Mouse (Mus musculus) embryonic facial prominence, embryonic 11.5 days (tissue): ENCODE measurements at regions not wholly inside any gene's neighbourhood (a gene's known extent, or its start where the extent isn't known, plus 50 kb on each side); places are given as distances from the start of the nearest gene placed in this dataset.
A peak's percentile ranks its signal among the peaks of the same experiment; 100 is the strongest.

ENCODE experiments used
- ATAC-seq: fragments of 200-750 bp; cut with Nextera tagmentation; replicated peaks from 2 replicates; pipeline ENCODE4 v1.8.0; 2017; ENCODE audit warnings: low read depth; ENCODE audit not compliant: insufficient number of reproducible peaks, low FRiP score, low TSS enrichment
- DNase-seq: peaks from one replicate; pipeline ENCODE4 v3.0.0-alpha.2; 2015; ENCODE audit warnings: low spot score
- H3K27ac ChIP-seq: fragments of 300-500 bp; sonication (generic); replicated peaks from 2 replicates; pipeline ENCODE4 v1.5.1; 2014; ENCODE audit warnings: mild to moderate bottlenecking, low read depth, low read length, control low read depth
- H3K27me3 ChIP-seq: fragments of 300-500 bp; sonication (generic); 2 replicates; pipeline ENCODE4 v1.6.1; 2014; ENCODE audit warnings: mild to moderate bottlenecking, low read length, moderate library complexity, mixed read lengths; ENCODE audit not compliant: control insufficient read depth, insufficient read depth
- H3K36me3 ChIP-seq: fragments of 300-500 bp; sonication (generic); replicated peaks from 2 replicates; pipeline ENCODE4 v1.6.1; 2014; ENCODE audit warnings: low read depth, mild to moderate bottlenecking, low read length, moderate library complexity, mixed read lengths; ENCODE audit not compliant: control insufficient read depth, insufficient read depth
- H3K4me1 ChIP-seq: fragments of 300-500 bp; sonication (generic); 2 replicates; pipeline ENCODE4 v1.6.1; 2014; ENCODE audit warnings: low read length, mixed read lengths; ENCODE audit not compliant: control insufficient read depth, insufficient read depth
- H3K4me2 ChIP-seq: fragments of 300-500 bp; sonication (generic); 2 replicates; pipeline ENCODE4 v1.6.1; 2014; ENCODE audit warnings: low read depth, mild to moderate bottlenecking, control low read depth, low read length, moderate library complexity
- H3K4me3 ChIP-seq: fragments of 300-500 bp; sonication (generic); 2 replicates; pipeline ENCODE4 v1.5.1; 2014; ENCODE audit warnings: low read depth, low read length, control low read depth
- H3K9ac ChIP-seq: fragments of 300-500 bp; sonication (generic); replicated peaks from 2 replicates; pipeline ENCODE4 v1.6.1; 2014; ENCODE audit warnings: mild to moderate bottlenecking, control low read depth, low read length
- H3K9me3 ChIP-seq: fragments of 300-500 bp; sonication (generic); replicated peaks from 2 replicates; pipeline ENCODE4 v1.6.1; 2016; ENCODE audit warnings: mild to moderate bottlenecking, low read length, inconsistent platforms, mixed read lengths; ENCODE audit not compliant: control insufficient read depth
- WGBS: fragments of 180-500 bp; shearing (Covaris S2); extraction: QIAGEN DNeasy Blood & Tissue Kit; methylation state at CpG from one replicate; pipeline ENCODE4 v1.1.7; 2014; 5-methylcytosine and 5-hydroxymethylcytosine counted together

DNA sequence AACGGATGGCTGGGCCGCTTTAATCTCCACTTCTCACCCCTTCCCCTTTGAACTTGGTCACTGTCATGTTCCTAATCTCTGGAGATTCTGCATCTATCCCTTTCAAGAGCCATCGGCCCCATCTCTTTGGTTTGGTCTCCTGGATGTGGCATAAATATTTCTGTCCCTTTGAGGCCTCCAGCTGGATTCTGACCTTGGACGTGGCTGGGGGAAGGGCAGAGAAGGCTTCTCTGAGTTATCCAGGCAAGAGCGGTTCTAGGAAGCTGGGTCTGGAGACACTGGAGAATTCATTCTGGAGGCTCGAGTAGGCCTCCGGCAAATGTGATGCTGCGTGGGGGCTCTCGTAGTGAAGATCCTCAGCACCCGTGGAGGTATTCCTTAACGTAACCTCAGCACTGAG lies 400.6 kb downstream of the Med13l start:
- WGBS = 86% methylated on average over 11 of the region's 11 CpGs
- DNase-seq (no peak), ATAC-seq (no peak)
- no peak overlapping the region for H3K4me3 ChIP-seq
- no peak overlapping the region for H3K27ac ChIP-seq
- no peak overlapping the region for H3K4me2 ChIP-seq
- no peaks in the 10 kb centered on the region for H3K9me3 ChIP-seq
- no peak overlapping the region for H3K9ac ChIP-seq
- H3K36me3 ChIP-seq = no peaks in the 10 kb centered on the region
- no peaks in the 10 kb centered on the region for H3K4me1 ChIP-seq
- no peaks in the 10 kb centered on the region for H3K27me3 ChIP-seq

DNA sequence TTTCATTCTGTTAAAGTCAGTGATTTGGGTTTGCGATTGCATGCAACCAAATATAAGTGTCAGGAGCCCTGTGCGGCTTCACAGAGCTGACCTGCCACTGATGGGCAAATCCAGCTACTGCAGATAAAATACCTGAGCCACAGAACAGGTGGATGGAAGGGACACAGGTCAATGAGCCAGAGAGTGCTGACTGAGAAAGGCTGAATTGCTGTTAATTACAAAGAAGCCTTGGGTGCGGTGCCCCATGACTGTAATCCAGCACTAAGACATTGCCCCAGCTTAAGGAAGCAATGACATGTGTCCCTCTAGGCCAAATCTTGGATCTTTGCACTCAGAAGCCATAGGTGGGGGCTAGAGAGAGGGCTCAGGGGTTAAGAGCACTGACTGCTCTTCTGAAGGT lies 401.7 kb downstream of the Med13l start:
- no peak overlapping the region for H3K9ac ChIP-seq
- 80% methylated on average over 3 of the region's 3 CpGs for WGBS
- H3K27ac ChIP-seq = no peak overlapping the region
- no peaks in the 10 kb centered on the region for H3K27me3 ChIP-seq
- no peaks in the 10 kb centered on the region for H3K36me3 ChIP-seq
- no peak overlapping the region for H3K4me2 ChIP-seq
- no peak overlapping the region for H3K4me3 ChIP-seq
- DNase-seq (no peak), ATAC-seq (no peak)
- H3K9me3 ChIP-seq = no peaks in the 10 kb centered on the region
- H3K4me1 ChIP-seq = no peaks in the 10 kb centered on the region

DNA sequence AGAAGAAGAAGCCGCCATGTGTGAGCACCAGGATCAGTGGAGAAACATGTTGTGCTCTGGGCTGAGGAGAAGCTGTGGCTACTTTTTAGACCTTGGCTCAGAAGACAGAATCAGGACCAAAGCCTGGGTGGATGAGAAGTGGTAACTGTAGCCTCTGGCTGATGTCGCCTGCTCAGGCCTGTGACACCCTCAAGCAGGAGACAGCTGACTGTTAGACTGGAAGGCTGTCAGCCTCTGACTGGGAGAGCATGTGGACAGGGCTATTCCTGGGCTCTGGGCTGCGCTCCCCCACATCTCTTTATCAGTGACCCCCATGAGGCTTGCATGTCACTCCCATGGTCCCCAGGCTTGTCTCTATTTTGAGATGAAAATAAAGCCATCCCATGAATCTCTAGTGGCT lies 402.5 kb downstream of the Med13l start:
- WGBS = 90% methylated on average over 3 of the region's 3 CpGs
- no peak overlapping the region for H3K4me2 ChIP-seq
- no peak overlapping the region for H3K27ac ChIP-seq
- no peak for ATAC-seq
- no peak overlapping the region for H3K4me3 ChIP-seq
- no peaks in the 10 kb centered on the region for H3K4me1 ChIP-seq
- no peaks in the 10 kb centered on the region for H3K36me3 ChIP-seq
- no peak overlapping the region for H3K9ac ChIP-seq
- H3K27me3 ChIP-seq = no peaks in the 10 kb centered on the region
- no peaks in the 10 kb centered on the region for H3K9me3 ChIP-seq
- DNase-seq = no peak

DNA sequence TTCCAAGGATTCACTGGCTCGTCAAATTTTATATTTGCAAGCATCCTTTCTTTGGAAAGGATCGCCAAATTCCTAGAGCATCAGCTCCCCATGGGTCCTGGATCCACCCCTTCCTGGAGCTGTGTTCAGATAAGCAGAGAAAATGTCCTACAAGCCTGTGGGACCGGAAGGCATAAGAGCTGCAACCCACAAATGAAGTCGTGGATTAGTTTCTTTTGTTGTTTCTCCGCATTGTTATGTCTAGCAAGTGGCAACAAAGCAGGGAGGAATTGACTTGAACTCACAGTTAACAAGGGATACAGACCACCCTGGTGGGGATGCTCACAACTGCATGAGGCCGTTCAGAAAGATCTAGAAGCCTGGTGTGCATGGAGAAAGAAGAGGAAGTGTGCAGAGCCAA lies 406.4 kb downstream of the Med13l start:
- Histone ChIP-seq H3K27ac (no peak overlapping the region), H3K36me3 (no peaks in the 10 kb centered on the region), H3K9me3 (no peaks in the 10 kb centered on the region), H3K4me2 (no peak overlapping the region), H3K9ac (no peak overlapping the region), H3K27me3 (no peaks in the 10 kb centered on the region), H3K4me1 (no peaks in the 10 kb centered on the region), H3K4me3 (no peak overlapping the region)
- WGBS = 71% methylated on average over 6 of the region's 6 CpGs
- ATAC-seq (no peak), DNase-seq (no peak)

DNA sequence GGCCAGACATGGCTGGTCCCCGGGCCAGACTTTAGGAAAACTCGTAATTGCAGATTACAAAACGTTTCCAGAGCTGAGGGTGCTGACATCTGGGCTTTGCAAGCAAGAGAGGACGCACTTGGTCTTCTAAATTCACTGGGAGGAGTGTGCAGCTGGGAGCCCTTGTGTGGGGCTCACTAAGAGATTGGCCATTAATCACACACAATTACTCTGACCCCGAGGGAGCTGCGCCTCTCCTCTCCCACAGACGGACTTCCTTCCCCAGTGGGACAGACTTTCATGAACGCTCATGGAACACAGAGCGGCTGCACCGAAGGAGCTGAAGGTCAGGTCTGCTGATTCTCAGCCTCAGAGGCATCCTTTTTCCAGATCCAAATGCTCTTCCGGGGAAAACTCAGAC lies 407.2 kb downstream of the Med13l start:
- no peak overlapping the region for H3K4me3 ChIP-seq
- H3K9me3 ChIP-seq = no peaks in the 10 kb centered on the region
- no peaks in the 10 kb centered on the region for H3K36me3 ChIP-seq
- no peaks in the 10 kb centered on the region for H3K4me1 ChIP-seq
- no peaks in the 10 kb centered on the region for H3K27me3 ChIP-seq
- ATAC-seq (no peak), DNase-seq (no peak)
- WGBS = 64% methylated on average over 11 of the region's 11 CpGs
- H3K9ac ChIP-seq = no peak overlapping the region
- H3K27ac ChIP-seq = no peak overlapping the region
- no peak overlapping the region for H3K4me2 ChIP-seq

DNA sequence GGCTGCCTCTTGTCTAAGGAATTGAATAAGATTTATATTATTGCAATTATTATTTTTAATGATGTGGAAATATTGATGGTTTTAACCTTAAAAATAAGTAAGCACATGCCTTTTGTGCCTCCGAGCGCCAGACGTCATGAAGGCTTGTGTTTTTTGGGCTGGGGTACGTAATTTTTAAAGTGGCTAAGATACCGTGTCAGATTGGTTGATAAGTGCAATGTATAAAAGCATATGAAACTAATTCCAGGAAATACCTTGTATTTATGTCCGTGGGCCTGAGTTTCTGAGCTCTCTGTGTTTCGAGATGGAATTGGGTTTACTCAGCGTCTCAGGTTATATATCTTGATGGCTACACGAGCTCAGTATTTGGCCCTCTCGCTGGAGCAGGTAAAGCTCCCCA lies 414.7 kb downstream of the Med13l start:
- WGBS = 60% methylated on average over 10 of the region's 10 CpGs
- H3K4me2 ChIP-seq = no peak overlapping the region
- ATAC-seq = no peak
- H3K27me3 ChIP-seq = no peaks in the 10 kb centered on the region
- no peak overlapping the region for H3K9ac ChIP-seq
- peak; percentile 21 for DNase-seq
- no peaks in the 10 kb centered on the region for H3K9me3 ChIP-seq
- H3K4me1 ChIP-seq = no peaks in the 10 kb centered on the region
- no peaks in the 10 kb centered on the region for H3K36me3 ChIP-seq
- no peak overlapping the region for H3K27ac ChIP-seq
- no peak overlapping the region for H3K4me3 ChIP-seq

DNA sequence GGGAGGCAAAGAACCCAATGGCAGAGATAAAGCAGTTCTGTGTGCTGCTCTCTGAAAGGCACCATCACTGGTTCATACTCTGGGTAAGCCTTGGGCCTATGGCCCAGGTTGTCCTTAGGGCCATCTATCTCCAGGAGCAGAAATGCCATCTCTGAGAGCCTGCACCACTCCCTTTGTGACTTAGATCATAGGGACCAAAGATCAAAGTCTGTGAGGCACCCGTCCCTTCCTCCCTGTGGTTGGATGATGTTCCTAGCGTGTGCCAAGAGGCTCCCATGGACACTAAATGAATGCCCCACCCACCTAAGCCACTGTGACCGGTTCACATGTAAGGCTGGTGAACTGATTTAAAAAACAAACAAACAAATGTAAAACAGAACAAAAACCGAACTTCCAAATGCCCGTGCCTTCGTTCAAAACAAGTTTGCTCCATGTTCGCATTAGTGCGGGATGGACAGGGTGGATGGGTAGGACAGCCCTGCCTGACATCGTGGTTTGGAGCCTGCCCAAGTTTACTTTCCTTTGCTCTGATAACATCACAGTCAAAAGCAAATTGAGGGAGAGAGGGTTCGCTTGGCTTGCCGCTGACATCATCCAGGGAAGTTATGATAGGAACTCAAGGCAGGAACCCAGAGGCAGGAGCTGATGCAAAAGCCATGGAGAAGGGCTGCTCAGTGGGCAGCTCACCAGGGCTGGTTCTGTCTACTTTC lies 418.6 kb downstream of the Med13l start:
- H3K4me3 ChIP-seq = no peak overlapping the region
- H3K4me2 ChIP-seq = no peak overlapping the region
- ATAC-seq (no peak), DNase-seq (no peak)
- no peaks in the 10 kb centered on the region for H3K27me3 ChIP-seq
- H3K4me1 ChIP-seq = no peaks in the 10 kb centered on the region
- no peak overlapping the region for H3K9ac ChIP-seq
- WGBS = 84% methylated on average over 11 of the region's 11 CpGs
- H3K27ac ChIP-seq = no peak overlapping the region
- H3K9me3 ChIP-seq = no peaks in the 10 kb centered on the region
- H3K36me3 ChIP-seq = no peaks in the 10 kb centered on the region

DNA sequence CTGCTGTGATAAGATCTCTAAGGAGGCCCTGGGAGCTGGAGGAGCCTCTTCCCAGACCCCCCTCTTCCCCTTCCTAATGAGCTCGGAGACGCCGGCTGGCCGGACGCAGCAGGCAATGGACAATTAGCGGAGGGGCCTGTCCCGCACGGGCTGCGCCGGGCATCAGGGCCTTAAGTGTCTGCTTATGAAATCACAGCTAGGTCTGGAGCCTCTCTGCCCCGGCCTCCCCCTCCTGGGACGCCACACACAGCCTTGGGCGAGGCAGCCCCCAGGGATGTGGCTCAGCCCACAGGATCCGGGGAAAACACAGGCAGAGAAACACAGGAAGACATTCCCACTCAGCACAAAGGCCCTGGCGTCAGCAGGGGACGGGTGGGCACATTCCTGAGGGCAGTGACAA lies 420.6 kb downstream of the Med13l start:
- Histone ChIP-seq H3K4me2 (no peak overlapping the region), H3K27ac (no peak overlapping the region)

More for the DNA sequence above, 420.6 kb downstream of the Med13l start:
- ATAC-seq = 0 out of 2 replicates have a peak, but pooled peaks have one; percentile 59
- Histone ChIP-seq H3K4me3 (no peak overlapping the region), H3K4me1 (no peaks in the 10 kb centered on the region), H3K9ac (no peak overlapping the region), H3K36me3 (no peaks in the 10 kb centered on the region), H3K9me3 (no peaks in the 10 kb centered on the region), H3K27me3 (no peaks in the 10 kb centered on the region)
- peak; percentile 30 for DNase-seq
- WGBS = 18% methylated on average over 16 of the region's 16 CpGs
